Mouse (Mus musculus): ENCODE data around the gene Rnft2.
A peak's percentile ranks its signal among the peaks of the same experiment; 100 is the strongest.

The Rnft2 gene

DNA sequence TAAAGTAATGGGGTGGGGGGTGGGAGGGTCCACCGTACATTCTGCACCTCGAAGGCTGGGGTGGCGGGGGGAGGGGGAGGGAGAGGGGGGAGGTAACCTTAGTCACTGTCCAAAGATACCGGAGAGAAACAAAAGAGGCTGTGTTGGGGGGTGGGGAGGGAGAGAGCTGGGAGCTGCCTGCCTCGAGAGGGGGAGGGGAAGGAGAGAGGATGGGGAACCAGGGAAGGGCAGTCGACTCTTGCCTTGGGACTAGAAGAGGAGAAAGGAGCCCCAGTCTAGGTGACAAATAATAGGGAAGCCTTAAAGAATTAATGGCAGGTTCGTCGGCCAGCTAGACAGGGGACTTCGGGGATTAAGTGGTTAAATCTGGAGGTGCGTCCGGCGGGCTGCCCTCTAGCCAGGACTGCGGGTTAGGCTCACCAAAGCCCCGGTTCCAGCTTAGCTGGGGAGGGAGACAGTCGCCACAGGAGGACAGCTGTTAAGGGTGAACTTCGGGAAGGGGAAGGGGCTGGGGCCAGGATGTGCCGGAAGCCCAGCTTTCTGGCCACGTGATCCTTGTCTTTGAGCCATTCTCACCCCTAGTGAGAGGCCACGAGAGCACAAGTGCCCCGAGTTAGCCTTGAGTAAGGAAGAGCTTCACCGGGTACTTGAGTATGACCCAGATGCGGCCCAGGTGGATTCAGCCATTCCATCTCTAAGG is 70.5 kb downstream of the Rnft2 start:
- no peak for DNase-seq (ENCODE audit: low read depth, low spot score)

GRCm38 (mm10) chr5:118172078-118172723 is 72.7 kb downstream of the Rnft2 start:
- no peak for DNase-seq (ENCODE audit: low read depth, low spot score)

GRCm38 (mm10) chr5:118171665-118172064 is 73.3 kb downstream of the Rnft2 start:
- DNase-seq (ENCODE audit: low read depth, low spot score), result no peak

DNA sequence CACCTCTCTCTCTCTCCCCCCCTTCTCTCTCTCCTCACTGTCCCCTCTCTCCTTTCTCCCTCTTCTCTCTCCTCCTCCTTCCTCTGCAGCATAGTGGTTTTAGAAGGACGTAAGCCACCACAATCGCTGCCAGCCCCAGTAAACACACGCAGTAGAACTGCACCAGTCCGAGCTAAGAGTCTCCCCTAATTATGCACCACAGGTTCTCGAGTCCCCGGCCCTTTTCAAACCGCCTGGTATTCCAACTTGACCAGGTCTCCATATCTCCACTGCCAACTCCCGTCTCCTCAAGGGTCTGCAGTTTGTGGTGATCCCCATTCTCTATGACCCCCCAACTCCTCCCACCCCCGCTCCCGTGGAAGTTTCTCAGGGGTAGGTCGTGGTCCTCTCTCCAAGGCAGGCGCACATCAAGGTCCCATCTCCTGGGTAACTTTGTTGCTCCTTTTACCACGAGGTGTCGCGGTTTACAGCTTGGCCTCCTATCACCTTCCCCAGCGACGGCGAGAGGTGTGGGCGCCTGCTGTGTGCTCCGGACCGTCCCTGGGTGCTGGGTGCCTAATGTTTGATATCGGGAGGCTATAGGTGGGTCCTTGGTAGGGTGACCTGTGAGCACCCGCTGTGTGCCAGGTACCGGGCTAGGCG is 73.9 kb downstream of the Rnft2 start:
- DNase-seq (ENCODE audit: low read depth, low spot score), result no peak

GRCm38 (mm10) chr5:118169222-118170221 is 75.4 kb downstream of the Rnft2 start:
- no peak for DNase-seq (ENCODE audit: low read depth, low spot score)

- no peak for DNase-seq (ENCODE audit: low read depth, low spot score)
Observed at GRCm38 (mm10) chr5:118167561-118167995, 77.3 kb downstream of the Rnft2 start.

GRCm38 (mm10) chr5:118165462-118165861 is 79.5 kb downstream of the Rnft2 start:
- DNase-seq (ENCODE audit: low read depth, low spot score), result no peak

- DNase-seq (ENCODE audit: low read depth, low spot score), result no peak
Observed at GRCm38 (mm10) chr5:118164581-118164980, 80.3 kb downstream of the Rnft2 start, which contains the start of gene Hrk. Gene Hrk, plus strand, starts transcription at chr5:118164648.

DNA sequence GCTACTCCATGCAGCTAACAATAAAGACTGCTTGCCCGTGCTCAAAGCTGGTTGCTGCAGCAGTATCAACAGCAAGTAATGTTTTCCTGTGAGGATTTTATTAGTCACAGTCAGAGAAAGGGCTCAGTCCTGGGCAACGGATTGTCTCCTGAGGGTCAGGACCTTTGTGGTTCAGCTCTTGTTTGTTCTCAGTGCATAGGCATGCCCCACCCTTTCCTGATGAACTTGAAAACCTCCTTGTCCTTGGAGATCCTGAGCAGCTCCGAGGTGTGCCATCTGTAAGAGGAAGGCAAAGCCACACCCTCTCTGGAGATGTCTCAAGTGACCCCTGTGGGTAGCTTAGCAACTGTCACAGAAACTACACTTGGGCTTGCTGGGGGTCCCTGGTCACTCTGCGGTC is 84.2 kb downstream of the Rnft2 start:
- no peak for DNase-seq (ENCODE audit: low read depth, low spot score)

DNA sequence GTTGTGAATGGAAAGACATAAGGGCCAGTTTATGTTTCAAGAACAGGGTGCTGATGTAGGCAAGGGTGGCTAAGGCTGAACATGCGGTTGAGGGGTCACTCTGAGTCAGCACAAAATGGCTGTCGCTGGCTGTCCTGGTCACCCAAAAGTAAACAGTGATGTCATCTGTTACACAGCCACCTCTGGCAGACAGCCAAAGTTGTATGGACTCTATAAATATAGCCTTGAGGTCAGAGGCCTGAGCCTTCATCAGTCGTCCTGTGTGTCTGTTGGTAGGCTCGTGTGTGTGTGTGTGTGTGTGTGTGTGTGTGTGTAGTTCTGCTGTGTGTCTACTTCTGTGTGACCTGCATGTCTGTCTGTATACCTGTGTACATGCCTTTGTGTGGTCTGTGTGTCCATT is 87.9 kb downstream of the Rnft2 start:
- DNase-seq (ENCODE audit: low read depth, low spot score), result no peak

DNA sequence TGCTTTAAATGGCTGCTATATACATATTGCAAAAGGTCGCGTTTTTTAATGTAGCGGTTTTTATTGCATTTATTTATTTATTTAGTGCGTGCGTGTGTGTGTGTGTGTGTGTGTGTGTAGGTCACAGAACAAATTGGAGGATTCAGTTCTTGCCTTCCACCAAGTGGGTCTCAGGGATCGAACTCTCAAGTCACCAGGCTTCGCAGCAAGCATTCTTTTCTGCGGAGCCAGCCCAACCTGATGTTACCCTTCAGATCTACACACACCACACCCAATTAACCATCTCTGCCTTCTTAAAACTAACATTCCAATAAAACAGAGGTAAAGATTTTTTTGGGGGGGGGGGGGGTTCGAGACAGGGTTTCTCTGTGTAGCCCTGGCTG is 89.4 kb downstream of the Rnft2 start:
- no peak for DNase-seq (ENCODE audit: low read depth, low spot score)

GRCm38 (mm10) chr5:118154839-118155564 is 89.9 kb downstream of the Rnft2 start, which contains the start of gene Fbxw8:
Gene Fbxw8, minus strand, starts transcription at chr5:118155464.
- DNase-seq (ENCODE audit: low read depth, low spot score), result peak; percentile 70

GRCm38 (mm10) chr5:118149711-118150110 is 95.2 kb downstream of the Rnft2 start:
- no peak for DNase-seq (ENCODE audit: low read depth, low spot score)

- no peak for DNase-seq (ENCODE audit: low read depth, low spot score)
Observed at GRCm38 (mm10) chr5:118147264-118147663, 97.7 kb downstream of the Rnft2 start.

- no peak for DNase-seq (ENCODE audit: low read depth, low spot score)
Observed at GRCm38 (mm10) chr5:118145999-118146679, 98.8 kb downstream of the Rnft2 start.

- DNase-seq (ENCODE audit: low read depth, low spot score), result no peak
Observed at GRCm38 (mm10) chr5:118145458-118145857, 99.5 kb downstream of the Rnft2 start.

GRCm38 (mm10) chr5:118144770-118145169 is 100.1 kb downstream of the Rnft2 start:
- no peak for DNase-seq (ENCODE audit: low read depth, low spot score)

DNA sequence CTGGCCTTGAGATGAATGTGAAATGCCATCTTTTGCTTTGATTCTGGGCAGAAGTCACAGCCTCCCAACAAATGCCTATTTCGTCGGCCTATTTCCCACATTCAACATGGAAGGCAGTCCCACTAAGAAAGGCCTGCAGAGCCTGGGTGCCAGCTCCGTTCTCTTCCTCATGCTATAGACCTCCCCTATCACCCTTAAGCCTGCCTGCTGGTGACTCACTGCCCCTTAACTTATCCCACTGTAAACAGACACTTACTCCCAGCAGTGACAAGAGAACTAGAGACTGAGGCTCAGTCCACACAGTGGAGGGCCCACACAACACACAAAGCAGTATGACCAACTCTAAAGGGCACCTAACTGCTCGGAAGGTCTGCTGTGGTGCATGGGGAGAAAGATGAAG is 100.6 kb downstream of the Rnft2 start:
- no peak for DNase-seq (ENCODE audit: low read depth, low spot score)

DNA sequence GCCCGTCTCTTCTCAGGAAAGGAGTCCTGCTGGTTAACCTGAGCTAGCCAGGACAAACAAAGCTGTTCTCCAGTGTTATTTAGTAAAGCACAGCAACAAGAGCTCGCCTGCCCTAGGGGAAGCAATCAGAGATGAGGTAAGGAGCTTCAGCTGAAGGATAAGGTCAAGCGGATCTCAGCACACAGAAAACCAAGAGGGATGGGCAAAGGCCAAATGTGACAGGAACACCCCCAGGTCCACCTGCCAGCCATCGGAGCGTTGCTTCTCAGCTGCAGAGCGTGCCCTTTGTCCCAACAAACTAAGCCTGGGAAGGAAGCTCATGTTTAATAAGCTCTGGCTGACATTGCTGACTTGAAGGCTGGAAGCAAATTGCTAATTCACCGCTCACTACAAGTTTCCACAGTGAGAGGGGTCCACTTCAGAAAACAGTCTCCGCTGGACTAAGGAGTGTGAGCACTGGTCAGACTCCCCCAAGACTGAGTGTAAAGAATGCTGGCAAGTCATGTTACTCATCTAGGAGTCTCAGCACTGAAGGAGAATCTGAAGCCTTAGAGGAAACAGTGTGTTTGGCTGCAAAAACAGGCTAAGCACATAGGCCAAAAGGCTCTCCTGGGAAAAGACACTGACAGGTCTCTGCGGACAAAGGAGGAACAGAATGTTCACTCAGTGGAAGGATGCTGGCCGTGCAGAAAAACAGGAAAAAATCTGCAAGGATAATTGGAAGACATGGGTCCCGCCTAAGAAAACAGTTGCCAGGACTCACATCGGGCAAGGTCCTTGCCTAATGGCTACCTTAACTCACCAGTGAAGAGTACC is 101.5 kb downstream of the Rnft2 start:
- no peak for DNase-seq (ENCODE audit: low read depth, low spot score)
